Mouse (Mus musculus) cerebellum, adult 18-20 months (tissue): ENCODE data around the gene Msh5.

ENCODE experiments used
- DNase-seq, 2 experiments: peaks; one replicate each; pipeline ENCODE4 v3.0.0; 2021

Msh5 gene

DNA sequence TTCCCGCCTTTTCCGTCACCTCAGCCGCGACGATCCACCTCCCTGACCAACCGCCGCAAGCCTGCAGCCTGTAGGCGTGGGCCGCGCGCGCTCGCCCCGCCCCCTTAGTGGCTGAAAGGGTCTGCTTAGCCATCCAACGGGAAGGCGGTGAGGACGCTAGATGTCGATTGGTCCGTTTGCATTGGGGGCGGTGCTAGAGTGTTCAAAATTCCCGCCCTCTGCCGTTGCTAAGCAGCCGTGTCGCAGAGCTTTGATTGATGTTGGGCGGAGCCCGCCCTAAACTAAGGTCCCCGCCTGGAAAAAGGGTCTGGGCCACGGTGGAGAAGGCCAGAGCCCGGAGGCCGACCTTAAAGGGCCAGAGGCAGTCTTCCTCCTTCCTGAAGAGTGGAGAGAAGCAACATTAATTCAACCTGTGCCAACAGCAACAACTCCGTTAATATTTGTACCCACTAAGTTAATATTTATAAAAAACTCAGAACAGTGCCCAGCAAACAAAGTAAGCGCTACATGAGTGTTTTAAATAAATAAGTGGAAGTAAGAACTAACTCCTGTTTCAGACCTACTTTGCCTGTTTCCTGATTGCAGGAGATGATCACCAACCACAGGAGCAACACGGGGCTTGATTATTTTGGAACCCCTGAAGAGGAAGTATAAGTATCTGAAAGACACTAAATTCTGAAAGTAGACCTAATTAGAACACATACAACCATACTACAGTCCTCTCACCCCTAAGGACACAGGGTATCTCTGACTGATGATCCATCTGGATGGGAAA, at the start of gene Msh5:
Gene Msh5 (minus strand): TSS at position 65 of the 775 bp plus-strand sequence.
- peak; percentile 93 to 95 for DNase-seq

DNA sequence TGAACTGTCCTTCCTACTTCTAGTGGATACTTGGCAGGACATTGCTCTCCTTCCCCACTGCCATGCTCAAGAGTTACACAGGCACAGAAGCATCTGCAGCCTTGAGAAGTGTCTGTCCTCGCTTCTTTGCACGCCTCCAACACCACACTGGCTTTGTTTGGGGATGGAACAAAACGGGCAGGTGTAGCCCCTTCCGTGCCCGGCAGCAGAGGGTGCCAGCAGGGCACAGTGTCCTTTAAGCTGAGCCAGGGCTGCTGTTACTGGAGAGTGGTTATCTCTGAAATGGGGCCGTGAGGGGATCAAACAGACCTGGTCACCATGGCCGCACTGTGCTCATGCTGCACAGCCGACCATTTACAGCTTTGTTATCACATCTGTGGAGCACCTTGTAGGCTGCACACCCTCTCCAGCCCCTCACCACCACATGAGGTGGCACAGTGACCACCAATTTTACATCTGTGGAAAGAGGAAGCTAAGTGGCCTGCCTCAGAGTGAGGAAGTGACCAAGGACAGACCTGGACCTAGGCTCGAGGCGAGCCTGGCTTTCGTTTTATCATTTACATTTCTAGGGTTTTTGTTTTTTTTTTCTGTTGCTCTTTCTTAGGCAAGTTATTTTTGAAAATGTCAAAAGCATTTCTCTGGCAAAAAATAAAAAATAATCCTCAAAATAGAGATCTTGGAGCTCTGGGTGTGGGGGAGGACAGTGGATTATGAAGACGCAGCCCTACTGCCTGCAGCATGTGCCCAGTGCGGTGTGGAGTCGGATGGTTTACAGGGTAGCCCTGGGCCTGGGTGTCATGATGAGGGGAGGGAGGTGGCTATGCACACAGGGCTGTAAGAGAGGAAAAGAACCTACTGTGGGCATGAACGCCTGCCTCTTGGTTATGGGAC, 48.2 kb upstream of the Msh5 start:
- no peak for DNase-seq

DNA sequence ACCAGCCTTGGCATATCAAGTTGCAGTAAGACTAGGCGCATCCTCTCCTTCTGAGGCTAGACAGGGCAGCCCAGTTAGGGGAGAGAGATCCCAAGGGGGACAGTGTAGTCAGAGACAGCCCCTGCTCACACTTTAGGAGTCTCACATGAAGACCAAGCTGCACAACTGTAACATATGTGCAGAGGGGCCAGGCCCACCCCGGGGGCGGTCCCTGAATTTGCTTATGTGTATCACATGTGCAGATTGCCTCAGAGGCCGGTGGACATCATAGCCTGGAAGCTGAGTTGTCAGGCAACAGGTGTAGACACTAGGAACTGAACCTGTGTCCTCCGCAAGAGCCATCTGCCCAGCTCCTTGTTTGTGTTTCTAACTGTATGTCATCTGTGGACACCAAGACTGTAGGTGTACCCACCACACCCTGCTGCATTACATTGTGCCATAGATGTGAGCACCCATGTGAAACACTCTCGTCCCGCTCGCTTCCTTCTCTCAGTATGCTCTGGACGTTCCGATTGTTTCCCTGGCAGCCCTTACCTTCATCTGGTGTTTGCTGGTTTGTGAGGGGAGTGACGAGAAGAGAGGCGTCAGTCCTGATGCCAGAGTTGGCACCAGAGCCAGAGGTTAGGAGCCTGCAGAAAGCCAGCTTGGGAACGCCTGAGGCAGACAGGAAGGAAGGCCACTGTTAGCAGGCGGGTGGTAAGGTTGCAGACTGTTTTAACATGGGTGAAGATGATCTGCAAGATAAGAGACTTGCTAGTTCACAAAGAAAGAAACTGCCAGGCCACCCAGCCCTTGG, 46.1 kb upstream of the Msh5 start:
- DNase-seq, result no peak

DNA sequence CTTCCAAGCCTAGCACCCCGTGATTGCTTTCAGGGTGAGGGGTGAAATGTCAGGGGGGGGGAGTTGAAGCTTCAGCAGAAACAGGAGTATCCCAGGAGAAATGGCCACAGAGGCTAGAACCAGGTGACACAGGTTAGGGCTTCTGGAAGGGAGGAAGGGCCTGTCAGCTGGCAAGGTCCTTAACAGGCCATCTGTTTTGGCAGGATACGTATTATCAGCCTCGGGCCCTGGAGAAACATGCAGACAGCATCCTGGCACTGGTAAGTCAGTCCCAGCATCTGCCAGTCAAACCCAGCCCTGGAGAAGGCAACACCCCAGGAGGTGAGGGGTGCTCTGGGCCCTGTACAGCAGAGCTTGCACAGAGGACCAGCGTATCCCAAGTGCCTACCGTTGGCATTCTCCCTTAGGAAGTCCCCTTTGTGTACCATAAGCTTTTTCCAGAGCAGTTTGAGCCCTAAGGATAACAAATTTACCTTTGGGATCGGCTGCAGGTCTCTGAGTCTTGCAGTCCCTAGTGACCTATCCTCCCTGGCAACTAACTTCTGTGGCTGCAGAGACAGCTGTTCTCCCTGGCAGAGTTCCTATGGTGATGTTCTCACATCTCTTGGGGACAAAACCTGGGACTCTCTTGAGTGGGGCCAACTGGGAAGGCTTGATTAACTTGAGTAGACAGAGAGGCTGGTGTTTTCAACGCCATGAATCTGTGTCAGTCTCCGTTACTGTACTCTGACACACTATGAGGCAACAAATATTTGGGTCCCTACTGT, 43.8 kb upstream of the Msh5 start:
- DNase-seq, result peak; percentile 83 to 92

DNA sequence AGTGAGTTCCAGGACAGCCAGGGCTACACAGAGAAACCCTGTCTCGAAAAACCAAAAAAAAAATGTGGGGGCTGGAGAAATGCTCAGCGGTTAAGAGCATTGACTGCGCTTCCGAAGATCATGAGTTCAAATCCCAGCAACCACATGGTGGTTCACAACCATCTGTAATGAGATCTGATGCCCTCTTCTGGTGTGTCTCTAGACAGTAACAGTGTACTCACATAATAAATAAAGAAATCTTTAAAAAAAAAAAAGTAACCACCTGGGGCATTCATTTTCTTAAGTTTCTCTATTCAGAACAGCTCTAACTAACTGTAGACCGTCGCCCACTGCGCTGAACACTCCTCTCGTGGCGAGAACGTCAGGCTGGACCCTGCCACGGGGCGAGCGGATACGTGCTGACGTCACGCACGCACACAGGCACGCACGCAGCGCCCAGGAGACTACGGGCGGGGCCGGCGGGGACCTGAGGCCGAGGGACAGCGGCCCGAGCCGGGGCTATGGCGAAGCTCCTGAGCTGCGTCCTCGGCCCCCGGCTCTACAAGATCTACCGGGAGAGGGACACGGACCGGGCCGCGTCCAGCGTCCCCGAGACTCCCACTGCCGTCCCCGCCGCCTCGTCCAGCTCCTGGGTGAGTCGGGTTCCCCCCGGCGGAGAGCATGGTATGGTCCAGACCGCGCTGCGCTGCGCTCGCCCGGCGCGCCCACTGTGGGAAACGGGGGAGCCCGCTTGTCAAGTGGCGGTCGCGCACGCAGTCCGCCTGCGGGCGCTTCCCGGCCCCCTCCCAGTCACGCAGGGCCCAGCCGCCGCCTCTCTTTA, 42.5 kb upstream of the Msh5 start, which contains the start of gene Abhd16a:
Gene Abhd16a (plus strand): TSS at position 439 of the 820 bp plus-strand sequence.
- peak; percentile 97 for DNase-seq

DNA sequence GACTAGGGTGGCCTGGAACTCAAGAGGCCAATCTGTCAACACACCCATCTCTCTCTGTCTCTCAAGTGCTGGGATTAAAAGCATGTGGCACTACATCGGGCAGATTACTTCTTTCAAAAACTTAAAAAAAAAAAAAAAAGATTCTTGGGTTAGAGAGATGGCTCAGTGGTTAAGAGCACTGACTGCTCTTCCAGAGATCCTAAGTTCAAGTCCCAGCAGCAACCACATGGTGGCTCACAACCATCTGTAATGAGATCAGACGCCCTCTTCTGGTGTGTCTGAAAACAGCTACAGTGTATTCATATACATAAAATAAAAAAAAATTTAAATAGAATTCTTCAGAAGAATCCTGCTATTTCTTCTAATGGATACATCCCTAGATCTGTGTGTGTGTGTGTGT, 41.6 kb upstream of the Msh5 start:
- no peak for DNase-seq

DNA sequence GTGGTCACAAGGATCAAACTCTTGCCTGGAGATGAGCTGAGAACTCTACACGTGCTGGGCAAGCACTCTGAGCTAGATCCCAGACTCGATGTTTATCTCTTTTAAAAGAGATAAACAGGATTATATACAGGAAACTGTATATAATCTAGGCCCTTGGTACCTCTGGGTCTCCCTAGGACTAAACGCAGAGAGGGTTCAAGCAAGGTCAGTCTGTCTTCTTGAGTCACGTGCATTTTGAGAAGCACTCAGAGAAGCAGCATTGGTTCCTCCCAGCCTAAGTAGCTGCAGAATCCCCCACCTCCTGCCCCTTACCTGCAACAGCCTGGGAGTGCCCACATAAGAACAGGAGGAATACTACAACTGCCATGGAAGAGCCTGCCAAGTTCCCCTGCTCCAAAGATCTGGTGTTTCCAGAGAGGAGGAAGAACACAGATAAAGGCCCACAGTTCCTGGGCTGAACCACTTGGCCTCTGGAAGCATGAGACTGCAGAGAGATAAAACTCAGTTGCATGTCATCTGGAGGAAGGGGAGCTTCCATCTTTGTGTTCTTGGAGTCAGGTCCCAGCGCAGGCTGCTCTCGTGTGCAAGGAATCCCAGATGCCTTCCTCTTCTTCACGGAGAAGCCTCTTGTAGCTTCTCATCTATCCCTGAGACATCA, 38.8 kb upstream of the Msh5 start, which contains the start of gene Ly6g6f:
Gene Ly6g6f (minus strand): TSS at position 403 of the 658 bp plus-strand sequence.
- DNase-seq, result no peak

DNA sequence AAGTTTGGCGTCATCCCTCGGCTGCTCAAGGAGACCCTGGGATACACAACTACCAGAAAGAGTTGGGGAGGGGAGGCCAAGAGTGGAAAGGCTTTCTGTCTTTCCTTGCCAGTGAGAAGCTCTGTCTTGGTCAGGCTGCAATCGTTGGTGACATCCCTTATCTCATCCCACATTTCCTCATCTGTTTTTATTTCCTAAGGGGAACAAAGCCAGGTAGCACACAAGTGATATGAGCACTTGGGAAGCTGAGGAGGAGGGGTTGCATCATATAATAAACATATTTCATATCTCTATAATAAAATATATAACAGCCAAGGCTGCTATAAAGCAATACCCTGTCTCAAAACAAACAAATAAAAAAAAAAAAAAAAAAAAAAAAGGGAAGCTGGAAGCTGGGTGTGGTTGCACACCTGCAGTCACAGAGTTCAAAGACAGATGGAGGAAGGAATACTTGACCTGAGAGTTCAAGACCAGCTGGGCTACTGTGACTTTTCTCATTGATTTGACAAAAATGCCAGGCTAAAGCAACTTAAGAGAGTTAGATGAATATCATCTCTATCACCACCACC, 37.5 kb upstream of the Msh5 start:
- no peak for DNase-seq

DNA sequence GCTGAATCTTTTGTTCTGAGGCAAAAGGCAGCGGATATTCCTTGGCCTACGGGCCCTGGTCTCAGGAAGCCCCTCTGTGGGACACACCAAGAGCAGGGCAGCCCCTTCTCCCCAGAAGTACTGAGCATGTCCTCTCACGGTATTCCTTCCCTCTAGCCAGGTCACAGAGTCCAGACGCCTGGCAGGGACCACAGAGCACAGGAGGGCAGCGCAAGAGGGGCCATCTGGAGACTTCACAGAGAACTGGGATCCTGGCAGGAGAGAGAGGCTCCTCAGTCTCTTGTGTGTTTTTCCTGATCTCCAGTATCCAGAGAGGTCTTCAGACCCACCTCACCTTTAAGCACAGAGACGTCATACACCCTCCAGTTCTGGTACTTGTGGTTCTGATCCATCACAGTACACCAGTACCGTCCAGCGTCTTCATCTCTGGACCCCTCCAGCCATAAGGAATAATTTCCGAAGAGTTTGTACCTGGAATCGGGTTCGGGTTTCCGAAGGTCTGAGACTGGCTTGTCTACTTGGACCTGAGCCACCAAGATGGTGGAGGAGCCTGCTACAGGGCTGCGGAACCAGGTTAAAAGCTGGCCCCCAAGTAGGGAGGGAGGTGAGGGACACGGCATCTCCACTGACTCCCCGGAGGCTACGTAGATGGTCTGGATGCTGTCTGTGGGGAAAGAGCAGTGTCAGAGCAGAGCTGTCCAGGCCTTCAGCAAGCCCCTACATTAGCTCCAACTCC, 36.5 kb upstream of the Msh5 start:
- peak; percentile 74 to 82 for DNase-seq

DNA sequence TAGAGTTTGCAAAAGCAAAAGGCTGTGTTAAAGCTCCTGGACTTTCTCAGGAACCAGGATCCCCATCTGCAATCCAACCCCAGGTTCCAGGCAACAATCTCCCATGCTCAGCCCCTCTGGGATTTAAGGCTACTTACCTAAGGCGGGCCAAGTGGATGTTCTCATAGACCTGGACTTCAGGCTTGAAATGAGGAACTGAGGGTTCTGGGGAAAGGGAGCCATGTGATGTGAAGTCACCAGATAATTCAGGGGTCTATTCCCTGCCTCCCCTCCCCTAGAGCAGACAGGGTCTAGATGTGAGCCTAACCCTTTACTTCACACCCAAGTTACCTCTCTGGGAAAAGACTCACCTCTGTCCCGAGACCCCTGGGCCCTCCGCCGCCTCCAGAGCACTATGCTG, 34.2 kb upstream of the Msh5 start:
- no peak for DNase-seq

DNA sequence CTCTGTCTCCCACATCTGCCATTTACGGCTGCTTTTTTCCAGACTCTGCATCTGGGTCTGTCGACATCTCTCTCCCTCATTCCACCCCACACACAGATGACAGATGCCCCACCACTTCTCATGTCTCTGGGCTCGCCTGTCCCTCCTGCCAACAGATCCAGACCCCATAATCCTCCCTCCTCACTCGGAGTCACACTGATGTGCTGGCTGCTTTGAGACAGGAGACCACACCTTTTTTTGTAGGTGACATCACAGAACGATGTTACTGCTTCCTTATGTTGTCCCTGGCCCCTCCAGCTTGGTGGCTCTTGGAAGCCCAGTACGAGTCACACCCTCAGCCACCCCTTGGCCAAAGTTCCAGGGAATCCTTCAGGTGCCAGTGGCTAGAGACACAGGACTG, 33.7 kb upstream of the Msh5 start:
- DNase-seq, result no peak

DNA sequence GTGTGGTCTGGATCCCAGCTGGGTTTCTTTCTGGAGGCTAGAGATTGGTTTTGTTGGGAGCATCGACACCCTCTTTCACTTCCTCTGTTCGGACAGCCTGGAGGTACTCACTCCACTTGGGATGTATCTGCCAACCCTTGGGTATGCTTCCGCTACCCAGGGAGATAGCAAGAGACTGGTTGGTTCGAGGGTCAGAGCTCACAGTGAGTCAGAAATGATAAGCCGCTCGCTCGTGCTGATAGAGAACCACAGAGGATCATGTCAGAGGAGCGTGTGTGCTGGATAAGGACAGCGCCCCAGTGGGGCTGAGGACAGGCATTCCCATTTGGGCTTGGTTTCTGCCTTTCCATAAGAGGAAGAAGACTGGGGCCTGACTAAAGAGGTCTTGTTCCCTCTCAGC, 33.2 kb upstream of the Msh5 start:
- no peak for DNase-seq

DNA sequence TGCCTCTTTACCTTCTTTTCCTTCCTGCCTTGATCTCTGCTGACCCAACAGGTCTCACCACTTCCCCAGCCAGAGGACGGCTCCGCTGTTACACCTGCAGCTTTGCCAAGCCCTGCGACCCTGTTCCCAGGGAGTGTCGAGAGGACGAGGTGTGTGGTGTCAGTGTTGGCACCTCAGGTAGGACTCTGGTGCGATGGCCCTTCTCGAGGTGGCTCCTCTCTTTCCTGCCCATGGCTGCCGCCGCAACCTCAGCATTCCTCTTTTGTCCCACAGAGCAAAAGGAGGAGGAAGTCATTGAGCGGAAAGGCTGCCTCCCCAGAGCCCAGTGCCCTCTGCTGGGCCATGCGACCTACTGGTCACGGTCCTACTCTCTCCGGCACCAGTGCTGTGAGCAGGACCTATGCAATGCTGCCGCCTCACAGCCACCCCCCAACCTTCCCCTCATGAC, 31.3 kb upstream of the Msh5 start, which contains the start of gene Ly6g6d:
Gene Ly6g6d (minus strand): TSS at position 280 of the 448 bp plus-strand sequence.
- peak; percentile 65 to 72 for DNase-seq

DNA sequence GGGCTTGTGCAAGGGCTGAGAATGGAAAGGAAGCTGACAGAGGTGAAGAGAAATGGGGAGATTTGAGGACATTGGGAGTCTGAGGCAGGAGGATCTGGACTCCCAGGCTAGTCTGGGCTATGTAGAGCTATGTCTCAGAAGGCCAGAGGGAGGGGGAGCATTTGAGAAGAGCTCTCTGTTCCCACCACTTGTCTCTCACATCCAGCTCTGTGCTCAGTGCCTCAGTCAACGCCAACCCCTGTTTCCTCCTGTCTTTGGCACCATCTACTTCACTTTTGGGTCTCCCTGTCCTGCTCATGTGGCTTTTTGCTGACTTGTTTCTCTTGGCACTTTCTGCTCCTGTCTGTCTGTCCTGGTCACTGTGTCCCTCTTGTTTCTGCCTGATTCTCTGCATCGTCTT, 30.7 kb upstream of the Msh5 start:
- DNase-seq, result peak in 1 of 2 experiments; percentile 29

DNA sequence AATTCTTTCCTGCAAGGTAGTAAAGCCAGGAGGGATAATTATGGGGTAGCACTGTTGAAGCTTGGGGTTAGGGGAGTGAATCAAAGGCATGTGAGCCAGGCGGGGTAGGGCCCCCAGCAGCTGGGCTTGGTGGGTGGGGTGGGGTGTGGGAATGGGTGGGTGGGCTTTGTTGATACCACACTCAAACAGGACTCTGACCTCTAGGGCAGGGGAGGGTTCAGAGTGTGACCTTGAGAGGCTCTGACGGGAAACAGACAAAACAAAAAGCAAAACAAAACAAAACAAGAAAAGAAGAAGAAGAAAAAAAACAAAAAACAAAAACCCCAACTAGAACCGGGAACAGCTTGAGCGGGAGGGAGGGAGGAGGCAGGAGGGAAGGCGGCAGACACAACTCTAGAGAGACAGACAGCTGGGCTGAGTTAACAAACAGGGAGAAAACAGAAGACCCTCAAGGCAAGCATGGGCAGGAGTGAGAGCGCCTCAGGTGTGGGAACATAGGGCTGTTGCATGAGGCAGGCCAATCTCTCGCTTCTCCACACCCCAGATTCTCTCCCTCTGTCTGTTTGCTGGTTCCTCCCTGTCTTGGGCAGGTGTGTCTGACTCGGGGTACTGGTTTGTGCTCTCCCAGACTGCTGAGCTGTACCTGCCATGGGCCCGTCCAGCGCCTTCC, 30.1 kb upstream of the Msh5 start, which contains the start of gene Ly6g6e:
Gene Ly6g6e (plus strand): TSS at position 396 of the 670 bp plus-strand sequence.
- DNase-seq, result no peak

DNA sequence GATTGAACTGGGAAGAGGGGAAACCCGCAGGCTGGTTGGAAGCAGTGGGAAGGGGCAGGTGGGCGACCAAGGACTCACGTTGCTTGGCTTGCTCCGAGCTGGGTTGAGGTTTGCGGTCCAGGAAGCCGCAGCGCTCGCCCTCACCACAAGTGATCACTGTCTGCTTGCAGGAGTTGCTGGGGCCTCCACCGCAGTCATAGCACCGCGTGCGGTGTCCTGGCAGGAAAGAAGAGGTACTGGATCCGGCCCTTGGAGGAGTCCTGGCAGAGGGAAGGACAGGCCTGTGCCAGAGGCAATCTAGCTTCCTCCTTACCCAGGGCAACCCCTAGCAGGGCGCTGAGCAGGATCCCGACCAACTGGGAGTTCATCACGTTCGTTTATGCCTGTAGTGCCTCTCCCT, 27.6 kb upstream of the Msh5 start:
- peak; percentile 84 to 88 for DNase-seq

DNA sequence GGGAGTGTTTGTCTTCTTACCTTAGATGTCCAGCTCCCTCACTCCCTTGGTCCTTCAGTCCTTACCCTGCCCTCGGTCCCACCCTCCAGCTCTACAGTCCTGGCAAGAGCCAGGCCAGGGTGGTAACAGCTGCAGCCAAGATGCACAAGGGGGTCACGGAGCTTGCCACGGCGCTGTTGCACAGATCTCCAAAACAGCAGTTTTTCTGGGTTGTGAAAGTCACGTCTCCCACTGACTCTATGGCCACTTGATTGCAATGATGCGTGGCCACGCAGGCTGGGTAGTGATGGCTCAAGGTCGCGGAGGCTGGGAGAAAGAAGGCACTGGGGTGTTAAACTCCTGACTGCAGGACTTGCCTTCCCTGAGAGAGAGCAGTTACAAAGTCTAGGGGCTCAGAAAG, 24.9 kb upstream of the Msh5 start:
- peak in 1 of 2 experiments; percentile 42 for DNase-seq

DNA sequence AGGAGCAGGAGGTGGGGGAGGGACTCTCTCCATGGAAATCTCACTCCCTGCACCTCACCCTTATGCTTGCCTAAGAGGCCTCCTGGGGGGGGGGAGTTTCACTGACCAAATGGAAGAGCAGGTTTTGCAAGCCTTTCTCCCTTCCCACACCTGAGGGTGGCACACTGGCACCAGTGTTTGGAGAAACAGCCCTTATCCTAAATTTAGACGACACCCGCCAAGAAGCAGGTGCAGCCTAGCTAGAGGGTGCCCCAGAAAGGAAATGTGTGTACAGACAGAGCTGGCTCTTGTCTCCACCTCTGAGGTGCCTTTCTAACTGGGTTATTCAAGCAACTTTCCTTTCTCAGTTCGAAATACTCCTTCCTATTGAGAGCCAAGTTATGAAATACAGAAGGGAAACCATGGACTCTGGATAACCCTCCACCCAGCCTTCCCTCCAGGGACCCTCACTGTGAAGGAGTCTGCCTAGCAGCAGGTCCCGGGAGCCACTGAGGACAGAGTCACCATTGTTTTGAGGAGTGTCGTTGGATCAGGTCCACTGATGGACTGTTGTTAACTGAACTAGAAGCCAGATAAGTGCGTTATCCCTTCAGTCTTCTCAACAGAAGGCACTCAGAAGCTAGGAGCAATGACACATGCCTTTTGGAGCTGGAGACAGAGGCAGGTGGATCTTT, 24.1 kb upstream of the Msh5 start:
- peak; percentile 84 to 95 for DNase-seq
